Mouse (Mus musculus): ENCODE data around the gene Tspan2. TPM values are rescaled to one million over a fixed set of nuclear protein-coding genes. Genes with fewer than 3 reads are reported as not detected.

Gene Tspan2
- total RNA-seq (2014; rRNA removed), result 12.7 and 14.0 TPM in 2 replicates
- 7.0 and 10.1 TPM in 2 replicates for polyA plus RNA-seq (2015; fragmentation: Nextera tagmentation; extraction: Ambion mirVana)

DNA sequence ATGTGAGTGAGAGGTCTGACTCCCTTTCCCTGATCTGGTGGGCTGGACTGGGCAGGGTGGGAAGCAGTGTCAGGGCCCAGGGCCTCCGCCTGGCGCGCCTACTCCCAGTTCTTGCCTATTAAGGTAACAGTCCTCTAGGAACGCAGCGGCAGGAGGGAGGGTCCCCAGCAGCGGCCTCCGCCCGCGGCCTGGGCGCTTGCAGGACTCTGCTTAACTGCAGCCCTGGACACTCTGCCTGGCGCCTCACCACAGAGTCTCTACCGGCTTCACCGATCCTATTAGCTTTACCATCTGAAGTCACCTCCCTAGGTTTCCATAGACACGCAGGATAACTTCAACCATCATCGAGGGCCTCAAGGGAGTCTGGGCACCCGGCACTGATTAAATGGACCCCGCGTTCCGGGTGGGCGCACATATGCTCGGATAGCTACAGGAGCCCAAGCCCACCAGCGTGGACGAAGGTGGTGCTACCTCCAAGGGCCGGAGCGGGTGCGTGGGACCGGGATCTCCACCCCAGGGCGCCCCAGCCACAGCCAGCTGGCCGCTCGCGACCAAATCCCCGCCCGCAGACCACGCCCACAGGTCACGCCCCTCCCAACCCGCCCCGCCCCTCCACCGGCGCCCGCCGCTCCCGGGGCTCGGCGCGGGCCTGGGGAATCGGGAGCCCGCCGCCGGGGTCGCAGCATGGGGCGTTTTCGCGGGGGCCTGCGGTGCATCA is at the start of gene Tspan2:
Gene Tspan2 (plus strand): TSS at position 217 of the 718 bp plus-strand sequence.
- peak within 1 kb of the TSS; percentile 72 for H3K4me2 ChIP-seq (ENCODE audit: low read depth)
- peaks cover 8% of the 10 kb centered on the region; the same call in 1 of the 2 replicates for H3K4me1 ChIP-seq (ENCODE audit: insufficient read depth)
- no peak for TF ChIP-seq CTCF (IDR thresholded peaks at IDR 0.05; ENCODE audit: low read depth)
- H3K27me3 ChIP-seq (ENCODE audit: insufficient read depth, low read length), result no peaks in the 10 kb centered on the region
- under 1% methylated on average over 54 of the region's 54 CpGs for WGBS
- no peaks in the 10 kb centered on the region for H3K9me3 ChIP-seq (ENCODE audit: low read length)
- DNase-seq, result peak; percentile 67
- H3K4me3 ChIP-seq (ENCODE audit: low read depth, low read length), result peak within 1 kb of the TSS; percentile 76
- peak within 1 kb of the TSS; percentile 74 for H3K27ac ChIP-seq (ENCODE audit: low read depth, low read length)
- H3K36me3 ChIP-seq (ENCODE audit: insufficient read depth), result no peaks in the 10 kb centered on the region
- ATAC-seq, result peak; percentile 72
- peak within 1 kb of the TSS; percentile 79 for H3K9ac ChIP-seq

- H3K36me3 ChIP-seq (ENCODE audit: insufficient read depth), result no peaks in the 10 kb centered on the region
- H3K9me3 ChIP-seq (ENCODE audit: low read length), result no peaks in the 10 kb centered on the region
- no peaks in the 10 kb centered on the region for H3K27me3 ChIP-seq (ENCODE audit: insufficient read depth, low read length)
- no peak overlapping the region for H3K4me2 ChIP-seq (ENCODE audit: low read depth)
- 96% methylated on average over 5 of the region's 5 CpGs for WGBS
- H3K9ac ChIP-seq, result no peak overlapping the region
- no peak overlapping the region for H3K27ac ChIP-seq (ENCODE audit: low read depth, low read length)
- DNase-seq (no peak), ATAC-seq (no peak)
- TF ChIP-seq CTCF (IDR thresholded peaks at IDR 0.05; ENCODE audit: low read depth), result no peak
- H3K4me3 ChIP-seq (ENCODE audit: low read depth, low read length), result no peak overlapping the region
- no peaks in the 10 kb centered on the region for H3K4me1 ChIP-seq (ENCODE audit: insufficient read depth)
Measured at GRCm38 (mm10) chr3:102686861-102687260, 47.5 kb upstream of the Tspan2 start.

- no peak for TF ChIP-seq CTCF (IDR thresholded peaks at IDR 0.05; ENCODE audit: low read depth)
- H3K4me2 ChIP-seq (ENCODE audit: low read depth), result no peak overlapping the region
- H3K36me3 ChIP-seq (ENCODE audit: insufficient read depth), result no peaks in the 10 kb centered on the region
- DNase-seq (no peak), ATAC-seq (no peak)
- H3K4me3 ChIP-seq (ENCODE audit: low read depth, low read length), result no peak overlapping the region
- no peak overlapping the region for H3K27ac ChIP-seq (ENCODE audit: low read depth, low read length)
- H3K9me3 ChIP-seq (ENCODE audit: low read length), result no peaks in the 10 kb centered on the region
- H3K9ac ChIP-seq, result no peak overlapping the region
- H3K4me1 ChIP-seq (ENCODE audit: insufficient read depth), result no peaks in the 10 kb centered on the region
- no peaks in the 10 kb centered on the region for H3K27me3 ChIP-seq (ENCODE audit: insufficient read depth, low read length)
- WGBS, result 72% methylated on average over 8 of the region's 8 CpGs
Measured at GRCm38 (mm10) chr3:102687852-102688251, 46.5 kb upstream of the Tspan2 start.

GRCm38 (mm10) chr3:102691802-102692484 is 42.4 kb upstream of the Tspan2 start:
- peak; percentile 93 for ATAC-seq
- DNase-seq, result peak; percentile 87
- 45% methylated on average over 11 of the region's 11 CpGs for WGBS
- H3K27me3 ChIP-seq (ENCODE audit: insufficient read depth, low read length), result no peaks in the 10 kb centered on the region
- H3K4me3 ChIP-seq (ENCODE audit: low read depth, low read length), result no peak overlapping the region
- H3K27ac ChIP-seq (ENCODE audit: low read depth, low read length), result no peak overlapping the region
- no peaks in the 10 kb centered on the region for H3K36me3 ChIP-seq (ENCODE audit: insufficient read depth)
- no peak overlapping the region for H3K4me2 ChIP-seq (ENCODE audit: low read depth)
- TF ChIP-seq CTCF (IDR thresholded peaks at IDR 0.05; ENCODE audit: low read depth), result peak; percentile 84
- H3K4me1 ChIP-seq (ENCODE audit: insufficient read depth), result no peaks in the 10 kb centered on the region
- no peak overlapping the region for H3K9ac ChIP-seq
- H3K9me3 ChIP-seq (ENCODE audit: low read length), result no peaks in the 10 kb centered on the region

DNA sequence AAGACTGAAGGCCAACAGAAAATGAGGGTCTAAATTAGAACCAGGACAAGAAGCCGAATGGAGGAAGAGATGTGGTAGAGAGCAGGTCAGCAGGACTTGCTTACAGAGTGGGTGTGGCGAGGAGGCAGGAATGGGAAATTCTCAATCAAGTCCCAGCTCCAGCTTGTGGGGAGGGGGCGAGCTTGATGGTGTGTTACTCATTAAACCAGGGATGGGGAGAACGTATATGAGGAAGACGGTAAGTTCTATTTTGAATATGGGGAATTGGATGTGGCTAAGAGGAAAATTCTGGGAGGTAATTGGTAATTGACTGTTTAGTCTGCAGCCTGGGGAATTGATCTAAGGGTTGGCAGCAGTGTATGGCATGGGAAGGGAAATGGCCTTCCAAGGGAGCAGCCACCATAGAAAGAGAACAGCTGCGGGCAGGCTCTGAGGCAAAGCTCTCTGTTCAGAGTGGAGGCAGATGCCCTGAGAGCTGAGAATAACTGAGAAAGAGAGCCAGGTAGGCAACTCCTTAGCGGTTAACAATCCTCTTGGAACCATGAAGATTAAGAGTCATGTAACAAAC is 41.5 kb upstream of the Tspan2 start:
- H3K4me2 ChIP-seq (ENCODE audit: low read depth), result no peak overlapping the region
- H3K9ac ChIP-seq, result no peak overlapping the region
- no peak for TF ChIP-seq CTCF (IDR thresholded peaks at IDR 0.05; ENCODE audit: low read depth)
- H3K27ac ChIP-seq (ENCODE audit: low read depth, low read length), result no peak overlapping the region
- DNase-seq, result no peak
- WGBS, result 86% methylated on average over 7 of the region's 7 CpGs
- H3K4me1 ChIP-seq (ENCODE audit: insufficient read depth), result no peaks in the 10 kb centered on the region
- no peaks in the 10 kb centered on the region for H3K27me3 ChIP-seq (ENCODE audit: insufficient read depth, low read length)
- no peak for ATAC-seq
- H3K4me3 ChIP-seq (ENCODE audit: low read depth, low read length), result no peak overlapping the region
- no peaks in the 10 kb centered on the region for H3K36me3 ChIP-seq (ENCODE audit: insufficient read depth)
- H3K9me3 ChIP-seq (ENCODE audit: low read length), result no peaks in the 10 kb centered on the region

GRCm38 (mm10) chr3:102698127-102698526 is 36.2 kb upstream of the Tspan2 start:
- Histone ChIP-seq H3K27me3 (ENCODE audit: insufficient read depth, low read length) (no peaks in the 10 kb centered on the region), H3K27ac (ENCODE audit: low read depth, low read length) (no peak overlapping the region), H3K9me3 (ENCODE audit: low read length) (no peaks in the 10 kb centered on the region), H3K4me2 (ENCODE audit: low read depth) (no peak overlapping the region), H3K4me3 (ENCODE audit: low read depth, low read length) (no peak overlapping the region), H3K36me3 (ENCODE audit: insufficient read depth) (no peaks in the 10 kb centered on the region), H3K9ac (no peak overlapping the region), H3K4me1 (ENCODE audit: insufficient read depth) (no peaks in the 10 kb centered on the region)
- ATAC-seq (no peak), DNase-seq (no peak)
- no peak for TF ChIP-seq CTCF (IDR thresholded peaks at IDR 0.05; ENCODE audit: low read depth)
- WGBS, result 79% methylated on average over 2 of the region's 2 CpGs

GRCm38 (mm10) chr3:102701303-102701702 is 33.0 kb upstream of the Tspan2 start:
- DNase-seq, result no peak
- no peaks in the 10 kb centered on the region for H3K27me3 ChIP-seq (ENCODE audit: insufficient read depth, low read length)
- no peaks in the 10 kb centered on the region for H3K9me3 ChIP-seq (ENCODE audit: low read length)
- no peak for ATAC-seq
- no peaks in the 10 kb centered on the region for H3K36me3 ChIP-seq (ENCODE audit: insufficient read depth)
- TF ChIP-seq CTCF (IDR thresholded peaks at IDR 0.05; ENCODE audit: low read depth), result no peak
- H3K4me3 ChIP-seq (ENCODE audit: low read depth, low read length), result no peak overlapping the region
- H3K4me1 ChIP-seq (ENCODE audit: insufficient read depth), result no peaks in the 10 kb centered on the region; the same call in 1 of the 2 replicates
- WGBS, result 92% methylated on average over 4 of the region's 4 CpGs
- no peak overlapping the region for H3K4me2 ChIP-seq (ENCODE audit: low read depth)
- no peak overlapping the region for H3K9ac ChIP-seq
- H3K27ac ChIP-seq (ENCODE audit: low read depth, low read length), result no peak overlapping the region

Measured in forebrain, postnatal 0 days (tissue).